ENCODE assay signal across 11 mouse cellular contexts in the genomic region with DNA sequence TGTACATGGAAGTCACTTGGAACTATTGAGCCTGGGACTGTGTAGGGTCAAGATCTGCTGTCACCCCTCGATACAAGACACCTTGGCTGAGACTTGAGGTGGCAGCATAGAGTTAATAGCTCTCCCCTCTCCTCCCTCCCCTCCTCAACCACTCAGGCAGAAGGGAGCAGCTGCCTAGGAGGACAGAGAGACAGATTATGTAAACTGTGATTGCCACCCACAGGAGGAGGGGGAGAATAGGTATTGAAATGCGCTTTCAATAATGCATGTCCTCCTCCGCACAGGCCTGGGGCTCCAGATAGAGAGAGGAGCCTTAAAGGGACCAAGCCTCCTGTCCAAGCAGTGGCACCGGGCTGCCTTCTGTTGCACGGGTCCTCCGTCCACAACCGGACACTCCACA. TPM values are rescaled to one million over a fixed set of nuclear protein-coding genes. Genes with fewer than 3 reads are reported as not detected.
A peak's percentile ranks its signal among the peaks of the same experiment; 100 is the strongest.
DNase-seq lines count a peak whose midpoint lies in the region; ATAC-seq and TF ChIP-seq lines count a peak whose summit lies in the region.
"Had no signal": no experiment of that assay in that cellular context is flagged by ENCODE, and none has a peak within 500 bp of the region (broad histone marks: within the 10 kb centered on the region; RNA-seq: fewer than 3 reads in every experiment).

No protein-coding gene starts in this region.

- H3K27ac ChIP-seq in intestine, postnatal 0 days (ENCODE audit: low read depth, low read length) = no peak overlapping the region
- H3K27ac ChIP-seq in intestine, embryonic 15.5 days = no peak overlapping the region
- peak overlapping the region; percentile 48; the same call in 1 of the 2 replicates for H3K27ac ChIP-seq in forebrain, embryonic 10.5 days
- H3K27ac ChIP-seq: limb, embryonic 15.5 days had no signal

- no peaks in the 10 kb centered on the region for H3K9me3 ChIP-seq in intestine, postnatal 0 days (ENCODE audit: control insufficient read depth)
- no peaks in the 10 kb centered on the region for H3K9me3 ChIP-seq in intestine, embryonic 15.5 days
- no peaks in the 10 kb centered on the region for H3K9me3 ChIP-seq in forebrain, embryonic 10.5 days
- H3K9me3 ChIP-seq: limb, embryonic 15.5 days had no signal

- no peak overlapping the region for H3K4me3 ChIP-seq in intestine, postnatal 0 days (ENCODE audit: low read depth, low read length)
- no peak overlapping the region for H3K4me3 ChIP-seq in intestine, embryonic 15.5 days (replicated peaks)
- H3K4me3 ChIP-seq in forebrain, embryonic 10.5 days = no peak overlapping the region
- H3K4me3 ChIP-seq: erythroblast, embryonic 14.5 days; limb, embryonic 15.5 days had no signal

- intact Hi-C loops in heart, postnatal 36 days (cut with DNase I) = no loop called here

- no peaks in the 10 kb centered on the region for H3K36me3 ChIP-seq in intestine, postnatal 0 days (ENCODE audit: control insufficient read depth, insufficient read depth)
- no peaks in the 10 kb centered on the region for H3K36me3 ChIP-seq in intestine, embryonic 15.5 days
- H3K36me3 ChIP-seq in forebrain, embryonic 10.5 days (replicated peaks) = no peaks in the 10 kb centered on the region
- H3K36me3 ChIP-seq: limb, embryonic 15.5 days had no signal

- H3K4me2 ChIP-seq in intestine, postnatal 0 days (replicated peaks; ENCODE audit: low read depth) = no peak overlapping the region
- H3K4me2 ChIP-seq in intestine, embryonic 15.5 days (replicated peaks) = no peak overlapping the region
- H3K4me2 ChIP-seq: limb, embryonic 15.5 days had no signal

- no peak for DNase-seq in forebrain, embryonic 10.5 days (ENCODE audit: extremely low spot score, low spot score)
- peak; percentile 59 to 60 for DNase-seq in layer of hippocampus, postnatal 36 days
- DNase-seq in retina, postnatal 1 day = peak; percentile 79
- DNase-seq in heart, postnatal 36 days = no peak
- DNase-seq in c-Kit-positive CD71-positive TER-119-positive erythroid progenitor cells, embryonic 14.5 days (ENCODE audit: low spot score) = no peak

- H3K4me1 ChIP-seq in intestine, postnatal 0 days (replicated peaks; ENCODE audit: control insufficient read depth, insufficient read depth, low read length) = no peaks in the 10 kb centered on the region
- no peaks in the 10 kb centered on the region for H3K4me1 ChIP-seq in intestine, embryonic 15.5 days (replicated peaks)
- H3K4me1 ChIP-seq in forebrain, embryonic 10.5 days = peaks cover 75% of the 10 kb centered on the region

- no peaks in the 10 kb centered on the region for H3K27me3 ChIP-seq in intestine, postnatal 0 days (replicated peaks; ENCODE audit: control insufficient read depth, insufficient read depth, low read length)
- no peaks in the 10 kb centered on the region for H3K27me3 ChIP-seq in intestine, embryonic 15.5 days (replicated peaks)
- peaks cover 17% of the 10 kb centered on the region for H3K27me3 ChIP-seq in forebrain, embryonic 10.5 days (ENCODE audit: poor library complexity, severe bottlenecking)
- H3K27me3 ChIP-seq: limb, embryonic 15.5 days had no signal

- WGBS in intestine, postnatal 0 days = 65% methylated on average over 7 of the region's 7 CpGs
- 51% methylated on average over 7 of the region's 7 CpGs for WGBS in intestine, embryonic 15.5 days
- WGBS in forebrain, embryonic 10.5 days = 60% methylated on average over 7 of the region's 7 CpGs

- no peak for ATAC-seq in intestine, postnatal 0 days
- ATAC-seq in intestine, embryonic 15.5 days = no peak
- no peak for ATAC-seq in activated CD4-positive, CD25-positive, alpha-beta regulatory T cell, adult 4 months
- ATAC-seq: inflammation-experienced regulatory T-cells, adult 6 months had no signal

- TF ChIP-seq CTCF in intestine, postnatal 0 days (IDR thresholded peaks at IDR 0.05; ENCODE audit: low read depth) = 0 out of 2 replicates have a peak, but pooled peaks have one; percentile 2

- no peak overlapping the region for H3K9ac ChIP-seq in intestine, postnatal 0 days (ENCODE audit: low read depth, low read length)
- H3K9ac ChIP-seq in intestine, embryonic 15.5 days = no peak overlapping the region
- H3K9ac ChIP-seq: limb, embryonic 15.5 days had no signal

RNA-seq across cellular contexts. Expression of a gene that starts 45.3 kb away (rescaled TPM):
- 2.2 and 2.6 TPM in 2 replicates for polyA plus RNA-seq in intestine, postnatal 0 days (2015; fragmentation: Nextera tagmentation; extraction: Ambion mirVana)
- polyA plus RNA-seq in intestine, embryonic 15.5 days (2015; fragmentation: Nextera tagmentation; extraction: Ambion mirVana) = 3.2 and 3.4 TPM in 2 replicates
- 5.5 TPM in 2 replicates for polyA plus RNA-seq in forebrain, embryonic 10.5 days (2016; fragmentation: Nextera tagmentation; extraction: Ambion mirVana)
- 100 to 1,000 TPM; 968 to 982 TPM for total RNA-seq in layer of hippocampus, postnatal 36 days (2021)
- total RNA-seq in heart, postnatal 36 days (2021) = 1 to 10 TPM; 2.3 to 3.3 TPM
- polyA plus RNA-seq in activated CD4-positive, CD25-positive, alpha-beta regulatory T cell, adult 4 months (2017; shearing (Covaris generic)) = not detected
- polyA plus RNA-seq: inflammation-experienced regulatory T-cells, adult 6 months had no signal

Comparison
In these comparisons a context has a peak if more than half of its experiments do, and no peak if none do; other contexts are left out.
1. DNase-seq: peak in layer of hippocampus, postnatal 36 days (2 of 2) and retina, postnatal 1 day (single experiment); none in forebrain, embryonic 10.5 days (single experiment), heart, postnatal 36 days (0 of 2) and c-Kit-positive CD71-positive TER-119-positive erythroid progenitor cells, embryonic 14.5 days (single experiment).